20 mouse cellular contexts compared by ENCODE assay signal in genomic region chr5:92980862-92981261, GRCm38 (mm10).
"Had no signal": no experiment of that assay in that cellular context is flagged by ENCODE, and none has a peak within 500 bp of the region (broad histone marks: within the 10 kb centered on the region; RNA-seq: fewer than 3 reads in every experiment).

No protein-coding gene starts in this region.

- H3K27me3 ChIP-seq: limb, embryonic 12.5 days; limb, embryonic 15.5 days; lung, embryonic 15.5 days; neural tube, embryonic 12.5 days; neural tube, embryonic 15.5 days; stomach, embryonic 15.5 days had no signal

- H3K4me1 ChIP-seq: limb, embryonic 12.5 days; limb, embryonic 15.5 days; lung, embryonic 15.5 days; neural tube, embryonic 12.5 days; neural tube, embryonic 15.5 days; stomach, embryonic 15.5 days had no signal

- H3K27ac ChIP-seq: kidney, postnatal 0 days; layer of hippocampus, adult 2 months; limb, embryonic 12.5 days; limb, embryonic 15.5 days; liver, embryonic 14.5 days; lung, embryonic 15.5 days; neural tube, embryonic 12.5 days; neural tube, embryonic 15.5 days; stomach, embryonic 15.5 days had no signal

- H3K36me3 ChIP-seq: limb, embryonic 12.5 days; limb, embryonic 15.5 days; lung, embryonic 15.5 days; neural tube, embryonic 12.5 days; neural tube, embryonic 15.5 days; stomach, embryonic 15.5 days had no signal

- DNase-seq: kidney, adult 2 months; kidney, postnatal 25 days; layer of hippocampus, adult 9-11 months; left cerebral cortex, postnatal 4 days; liver, postnatal 0 days; lung, postnatal 14 days; lung, postnatal 4 days; midbrain, embryonic 14.5 days; spleen, adult 18-20 months; thymus, postnatal 36 days had no signal

- ATAC-seq: intestine, postnatal 0 days; liver, postnatal 0 days had no signal

- H3K4me3 ChIP-seq: layer of hippocampus, adult 2 months; limb, embryonic 12.5 days; limb, embryonic 15.5 days; lung, embryonic 15.5 days; neural tube, embryonic 12.5 days; neural tube, embryonic 15.5 days; stomach, embryonic 15.5 days had no signal
